Mouse (Mus musculus): Measurements from ENCODE around the gene Mocs1.

The Mocs1 gene

GRCm38 (mm10) chr17:49428239-49428688 lies at the start of gene Mocs1:
Mocs1 (plus strand) TSS chr17:49428362.
- DNase-seq = peak; percentile 94

GRCm38 (mm10) chr17:49379645-49380044 lies 48.5 kb upstream of the Mocs1 start:
- DNase-seq = no peak

GRCm38 (mm10) chr17:49384217-49384943 lies 43.8 kb upstream of the Mocs1 start:
- DNase-seq = no peak

- no peak for DNase-seq
These were observed 40.4 kb upstream of the Mocs1 start for GRCm38 (mm10) chr17:49387741-49388140.

GRCm38 (mm10) chr17:49392751-49393150 lies 35.4 kb upstream of the Mocs1 start:
- DNase-seq = no peak

- peak; percentile 20 for DNase-seq
These were observed 33.3 kb upstream of the Mocs1 start for GRCm38 (mm10) chr17:49394836-49395235.

- DNase-seq = no peak
These were observed 28.6 kb upstream of the Mocs1 start for GRCm38 (mm10) chr17:49399605-49400004.

GRCm38 (mm10) chr17:49400130-49400529 lies 28.0 kb upstream of the Mocs1 start:
- DNase-seq = peak; percentile 88

- no peak for DNase-seq
These were observed 25.0 kb upstream of the Mocs1 start for GRCm38 (mm10) chr17:49403151-49403550.

GRCm38 (mm10) chr17:49405927-49406326 lies 22.2 kb upstream of the Mocs1 start:
- DNase-seq = no peak

GRCm38 (mm10) chr17:49412974-49413373 lies 15.2 kb upstream of the Mocs1 start:
- no peak for DNase-seq

GRCm38 (mm10) chr17:49413554-49413953 lies 14.6 kb upstream of the Mocs1 start:
- DNase-seq = no peak

GRCm38 (mm10) chr17:49416228-49416627 lies 11.9 kb upstream of the Mocs1 start:
- no peak for DNase-seq

GRCm38 (mm10) chr17:49419813-49420212 lies 8.3 kb upstream of the Mocs1 start:
- no peak for DNase-seq

GRCm38 (mm10) chr17:49422286-49423066 lies 5.7 kb upstream of the Mocs1 start:
- DNase-seq = no peak

GRCm38 (mm10) chr17:49423067-49423325 lies 5.2 kb upstream of the Mocs1 start:
- no peak for DNase-seq

- no peak for DNase-seq
These were observed 4.3 kb upstream of the Mocs1 start for GRCm38 (mm10) chr17:49423872-49424271.

GRCm38 (mm10) chr17:49427631-49428238 lies 427 bp upstream of the Mocs1 start:
- peak; percentile 64 for DNase-seq

GRCm38 (mm10) chr17:49428751-49429415 lies 721 bp downstream of the Mocs1 start:
- peak; percentile 73 for DNase-seq

GRCm38 (mm10) chr17:49429471-49430129 lies 1.4 kb downstream of the Mocs1 start:
- no peak for DNase-seq

- DNase-seq = no peak
These were observed 2.0 kb downstream of the Mocs1 start for GRCm38 (mm10) chr17:49430136-49430535.

GRCm38 (mm10) chr17:49431176-49431575 lies 3.0 kb downstream of the Mocs1 start:
- DNase-seq = no peak

Data from cerebellum, adult 9-10 months (tissue).